Mouse (Mus musculus) testis, adult 2 months (tissue): ENCODE measurements around the gene Nos3.

ENCODE experiments used
- CTCF ChIP-seq: fragments of 200-500 bp; IDR thresholded peaks from 2 replicates; pipeline ENCODE4 v1.5.1; 2012; ENCODE audit warnings: low read depth, mild to moderate bottlenecking, inconsistent platforms, low read length, moderate library complexity; ENCODE audit not compliant: control insufficient read depth, insufficient read depth, insufficient replicate concordance
- POLR2A ChIP-seq: fragments of 200-500 bp; IDR thresholded peaks from 2 replicates; pipeline ENCODE4 v1.6.1; 2012; ENCODE audit warnings: low read depth, mild to moderate bottlenecking, inconsistent platforms, low read length, moderate library complexity; ENCODE audit not compliant: control insufficient read depth

DNA sequence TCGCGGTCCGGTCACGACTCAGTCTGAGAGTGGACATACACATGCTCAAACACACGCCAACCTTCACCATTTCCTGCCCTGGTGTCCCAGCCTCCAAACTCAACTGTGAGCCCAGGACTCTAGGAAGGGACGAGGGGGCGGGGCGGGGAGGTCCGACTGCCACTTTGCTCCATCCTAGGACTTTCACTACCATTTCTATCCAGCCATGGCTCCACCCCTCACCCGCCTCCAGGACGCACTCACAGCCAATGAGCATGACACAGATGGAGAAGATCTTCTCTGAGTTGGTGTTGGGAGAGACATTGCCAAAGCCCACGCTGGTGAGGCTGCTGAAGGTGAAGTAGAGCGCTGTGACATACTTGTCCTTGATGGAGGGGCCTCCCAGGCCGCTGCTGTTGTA is 39.4 kb upstream of the Nos3 start:
- TF ChIP-seq CTCF (no peak), POLR2A (no peak)
